Mouse (Mus musculus) right cerebral cortex, adult 2 months (tissue): ENCODE measurements at regions not wholly inside any gene's neighbourhood (a gene's known extent, or its start where the extent isn't known, plus 50 kb on each side); places are given as distances from the start of the nearest gene placed in this dataset.
A peak's percentile ranks its signal among the peaks of the same experiment; 100 is the strongest.
"Not testable (repeated sequence)": the region's sequence is repeated elsewhere in the genome, so short reads cannot be mapped to it uniquely, and the experiment has no call there.

Experiments
- DNase-seq, 2 experiments: peaks; one replicate each; pipeline ENCODE4 v3.0.0; 2021 to 2022; ENCODE audit warnings: low spot score in 2 of 2

DNA sequence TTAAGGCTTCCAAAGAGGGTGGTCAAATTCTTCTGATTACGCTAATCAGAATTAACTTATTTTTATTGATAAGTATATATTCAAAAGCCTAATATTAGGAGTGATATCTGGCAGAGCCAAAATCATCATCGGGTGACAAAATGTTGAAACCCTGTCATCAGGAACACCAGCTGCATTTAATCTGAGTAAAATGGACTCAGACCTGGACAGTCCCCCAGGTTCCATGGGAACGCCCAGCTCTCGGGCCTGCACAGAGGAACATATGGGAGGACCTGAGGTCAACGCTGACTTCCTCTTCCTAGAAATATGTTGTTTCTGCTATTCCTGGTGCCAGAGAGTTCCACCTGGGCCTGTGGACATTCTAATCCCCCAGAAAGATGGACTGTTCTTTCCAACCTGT is 176.5 kb downstream of the Tmx1 start:
- DNase-seq = no peak

- no peak for DNase-seq
Observed at GRCm38 (mm10) chr12:70631281-70631680, 178.4 kb downstream of the Tmx1 start.

- DNase-seq = no peak
Observed at GRCm38 (mm10) chr12:70633194-70633593, 180.3 kb downstream of the Tmx1 start.

DNA sequence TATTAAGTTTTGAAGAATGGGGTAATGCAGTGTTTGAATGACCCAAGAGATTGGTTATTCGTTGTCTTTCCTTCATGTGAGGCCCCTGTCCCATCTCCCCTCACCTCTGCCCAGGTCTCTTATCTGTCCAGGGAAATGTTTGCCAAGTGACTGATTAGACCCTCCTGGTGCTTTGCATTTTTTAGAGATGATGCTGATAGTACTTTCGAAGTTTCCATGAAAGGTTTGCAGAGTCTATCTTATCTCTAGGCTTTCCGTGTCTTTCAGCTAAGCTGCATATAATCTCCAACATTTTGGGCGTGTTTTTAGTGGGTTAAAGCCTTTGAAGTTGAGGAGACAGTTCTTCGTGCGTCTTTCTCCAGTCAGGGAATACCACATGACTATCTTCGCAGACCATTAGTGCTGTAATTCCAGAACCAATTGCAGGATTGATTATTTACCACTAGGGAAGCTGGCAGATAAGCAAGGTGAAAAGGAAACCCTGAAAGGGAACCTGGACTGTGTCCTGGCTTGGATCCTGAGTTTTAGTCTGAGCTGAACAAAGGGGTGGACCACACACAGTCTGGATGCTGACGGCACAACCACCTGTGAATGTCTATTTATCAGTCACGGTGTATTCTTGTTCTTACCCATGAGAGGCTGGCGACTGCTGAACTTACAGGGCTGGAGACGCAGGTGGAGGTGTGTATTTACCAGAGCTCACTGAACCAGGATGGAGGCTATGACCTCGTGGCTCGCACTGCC is 180.9 kb downstream of the Tmx1 start:
- no peak for DNase-seq

- DNase-seq = no peak
Observed at GRCm38 (mm10) chr12:70635997-70636396, 183.1 kb downstream of the Tmx1 start.

DNA sequence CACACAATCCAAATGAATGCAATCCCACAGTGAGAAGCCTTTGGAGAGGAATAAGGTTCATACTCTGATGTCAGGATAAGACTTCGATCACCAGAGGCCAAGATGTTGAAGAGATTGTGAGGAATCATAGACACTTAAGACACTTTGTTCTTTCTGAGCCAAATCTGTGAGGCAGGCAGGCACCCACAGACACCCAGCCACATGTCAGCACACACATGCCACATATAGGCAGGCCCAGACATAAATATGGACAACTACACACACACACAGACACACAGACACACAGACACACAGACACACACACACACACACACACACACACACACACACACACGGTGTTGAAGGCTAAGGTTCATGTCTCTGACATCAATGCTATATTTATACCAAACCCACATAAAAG is 185.1 kb upstream of the Frmd6 start:
- DNase-seq = no peak

DNA sequence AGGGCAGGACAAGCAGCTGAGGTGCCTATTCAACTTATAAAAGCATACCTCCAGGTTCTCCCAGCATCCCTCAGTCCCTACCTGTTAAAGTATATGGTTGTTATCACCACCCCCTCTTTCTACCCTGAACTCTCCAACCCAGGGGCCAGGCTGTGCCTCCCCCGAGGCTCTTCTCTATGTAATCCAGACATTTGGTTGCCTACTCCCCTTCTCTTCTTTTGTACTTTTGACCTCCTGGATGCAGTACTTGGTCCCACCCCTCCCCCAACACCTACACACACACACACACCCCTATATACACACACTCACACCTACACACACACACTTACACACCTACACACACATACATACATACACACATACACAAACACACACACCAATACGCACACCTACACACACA is 180.4 kb upstream of the Frmd6 start:
- no peak for DNase-seq

DNA sequence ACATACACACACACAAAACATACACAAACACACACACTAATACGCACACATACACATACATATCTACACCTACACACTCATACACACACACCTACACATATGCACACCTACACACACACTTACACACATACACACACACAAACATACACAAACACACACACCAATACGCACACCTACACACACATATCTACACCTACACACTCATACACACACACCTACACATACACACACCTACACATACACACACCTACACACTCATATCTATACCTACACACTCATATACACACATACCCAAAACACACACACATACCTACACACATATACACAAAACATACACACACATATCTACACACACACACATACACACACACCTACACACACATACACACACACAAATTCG is 179.9 kb upstream of the Frmd6 start:
- DNase-seq = no peak

- DNase-seq = no peak
Observed at GRCm38 (mm10) chr12:70647516-70647915, 177.8 kb upstream of the Frmd6 start.

GRCm38 (mm10) chr12:70648179-70648811 is 177.0 kb upstream of the Frmd6 start:
- no peak for DNase-seq

DNA sequence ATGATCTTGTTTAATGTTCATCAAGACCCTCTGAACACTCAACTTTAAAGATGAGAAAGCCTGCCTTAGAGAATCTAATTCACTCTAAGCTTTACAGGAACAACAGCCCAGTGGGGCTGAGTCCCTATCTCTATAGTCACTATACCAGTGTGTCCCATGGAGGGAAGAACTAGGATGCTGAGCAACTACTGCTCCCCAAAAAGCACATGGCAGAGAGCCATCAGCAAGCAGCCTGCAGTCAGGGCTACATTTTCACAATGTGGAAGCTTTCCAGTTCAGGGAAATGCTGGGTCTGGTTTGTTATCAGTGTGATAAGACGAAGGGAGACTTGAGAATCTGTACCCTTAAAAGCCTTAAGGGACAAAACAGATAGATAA is 176.5 kb upstream of the Frmd6 start:
- DNase-seq = peak in 1 of 2 experiments; percentile 16

DNA sequence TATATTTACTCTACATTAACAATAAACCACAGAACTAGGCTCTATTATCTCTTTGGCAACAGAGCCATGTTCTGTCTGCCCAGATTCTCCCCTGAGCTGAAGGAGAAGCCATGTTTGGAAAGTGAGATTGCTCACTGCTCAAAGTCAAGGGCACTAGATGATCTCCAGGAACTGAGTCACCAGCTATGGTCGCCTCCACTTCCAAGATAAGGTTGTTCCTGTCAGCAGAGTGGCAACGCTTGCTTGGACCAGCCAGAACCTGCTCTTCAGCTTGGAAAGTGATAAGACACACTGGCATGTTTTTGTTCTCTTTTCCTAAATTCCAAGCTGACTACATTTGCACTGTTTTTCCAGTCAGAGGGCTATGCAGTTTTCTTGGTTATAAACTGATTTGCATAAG is 175.6 kb upstream of the Frmd6 start:
- DNase-seq = no peak

GRCm38 (mm10) chr12:70650470-70650869 is 174.8 kb upstream of the Frmd6 start:
- peak in 1 of 2 experiments; percentile 15 for DNase-seq

GRCm38 (mm10) chr12:70652751-70653150 is 172.6 kb upstream of the Frmd6 start:
- DNase-seq = no peak

- no peak for DNase-seq
Observed at GRCm38 (mm10) chr12:70653971-70654370, 171.3 kb upstream of the Frmd6 start.

GRCm38 (mm10) chr12:70654546-70654945 is 170.8 kb upstream of the Frmd6 start:
- DNase-seq = no peak

DNA sequence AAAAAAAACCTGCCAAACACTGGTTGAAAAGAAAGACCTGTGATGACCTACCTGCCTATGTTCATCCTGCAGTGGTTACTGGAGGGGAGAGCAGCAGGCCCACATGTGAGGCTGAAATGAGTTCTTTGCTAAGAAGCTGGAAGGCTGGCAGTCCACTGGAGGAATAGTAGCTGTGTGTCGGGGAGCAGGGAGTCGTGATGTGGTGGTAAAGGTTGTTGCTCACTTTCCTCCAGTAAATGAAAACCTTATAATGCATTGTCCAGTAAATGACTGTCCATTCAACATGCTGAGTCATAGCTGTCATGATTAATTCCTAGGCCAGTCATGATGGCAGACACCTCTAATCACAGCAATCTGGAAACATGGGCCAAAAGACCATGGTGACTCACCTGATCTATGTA is 169.9 kb upstream of the Frmd6 start:
- no peak for DNase-seq

DNA sequence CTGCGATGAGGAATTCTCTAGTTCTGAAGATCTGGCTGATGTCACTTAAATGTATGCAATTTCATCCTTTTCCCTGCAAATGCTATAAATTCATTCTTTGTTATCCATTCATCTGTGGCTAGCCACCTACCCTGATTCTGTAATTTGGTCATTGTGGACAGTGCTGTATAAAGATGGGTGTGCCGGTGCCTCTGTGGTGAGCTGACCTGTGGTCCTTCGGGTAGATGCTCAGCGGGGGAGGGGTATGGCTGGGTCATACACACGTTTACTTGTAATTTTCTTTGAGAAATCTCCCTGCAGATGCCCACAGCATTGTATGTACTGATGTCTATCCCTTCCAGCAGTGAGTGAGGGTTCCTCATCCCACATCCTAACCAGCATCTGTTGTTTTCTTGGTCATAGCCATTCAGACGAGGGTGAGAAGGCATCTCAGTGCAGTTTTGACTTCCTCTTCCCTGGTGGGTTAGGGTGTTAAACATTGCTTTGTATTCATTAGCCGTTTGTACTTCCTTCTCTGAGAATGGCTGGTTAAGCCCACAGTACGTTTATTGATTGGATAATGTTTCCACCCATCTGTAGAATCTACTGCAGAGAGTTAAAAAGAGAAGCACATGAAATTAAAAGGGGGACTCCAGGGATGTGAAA is 169.3 kb upstream of the Frmd6 start:
- DNase-seq = no peak

- no peak for DNase-seq
Observed at GRCm38 (mm10) chr12:70656805-70657492, 168.4 kb upstream of the Frmd6 start.

GRCm38 (mm10) chr12:70657493-70657810 is 167.9 kb upstream of the Frmd6 start:
- DNase-seq = no peak

- DNase-seq = no peak
Observed at GRCm38 (mm10) chr12:70658106-70658505, 167.2 kb upstream of the Frmd6 start.

DNA sequence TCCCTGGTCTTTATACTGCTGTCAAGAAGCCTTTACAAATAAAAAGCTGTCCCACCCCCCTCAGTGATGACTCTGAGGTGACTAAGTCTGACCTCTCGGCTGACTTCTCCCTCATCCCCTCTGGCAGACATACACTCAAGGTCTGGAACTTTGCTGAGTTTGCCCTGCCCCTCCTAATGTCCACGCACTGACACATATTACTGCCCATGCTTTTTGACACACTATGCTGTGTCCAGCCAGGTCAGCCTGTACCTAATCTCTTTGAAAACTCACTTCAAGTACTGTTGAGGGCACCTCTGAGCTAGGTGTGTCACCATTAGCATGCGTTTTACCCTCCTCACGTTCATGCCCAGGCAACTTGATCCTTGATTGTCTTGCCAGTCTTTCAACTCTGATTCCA is 164.9 kb upstream of the Frmd6 start:
- no peak for DNase-seq

- DNase-seq = not testable (repeated sequence)
Observed at GRCm38 (mm10) chr12:70668158-70668557, 157.2 kb upstream of the Frmd6 start.
